Mouse (Mus musculus) kidney, adult 2 months (tissue): ENCODE measurements around the gene Dscam.

Source experiments
- CTCF ChIP-seq: fragments of 200-500 bp; conservative IDR thresholded peaks from 2 replicates; pipeline ENCODE4 v1.5.1; 2011; ENCODE audit warnings: low read depth, mild to moderate bottlenecking, control low read depth, low read length, moderate library complexity, mixed read lengths; ENCODE audit not compliant: insufficient read depth, insufficient read length
- POLR2A ChIP-seq: fragments of 200-500 bp; IDR thresholded peaks from one replicate; pipeline ENCODE4 v1.6.1; 2011; ENCODE audit warnings: low read depth, low read length, control low read depth

- TF ChIP-seq POLR2A: no peak
- no peak for TF ChIP-seq CTCF
These were observed 226.9 kb downstream of the Dscam start for GRCm38 (mm10) chr16:96943648-96944047.
